In genomic region chr2:72852509-72852908, GRCm38 (mm10) we compare ENCODE assay signal across 20 mouse cellular contexts.
DNase-seq lines count a peak whose midpoint lies in the region; ATAC-seq and TF ChIP-seq lines count a peak whose summit lies in the region.
"Had no signal": no experiment of that assay in that cellular context is flagged by ENCODE, and none has a peak within 500 bp of the region (broad histone marks: within the 10 kb centered on the region; RNA-seq: fewer than 3 reads in every experiment).

No protein-coding gene starts in this region.

- H3K4me3 ChIP-seq in lung, postnatal 0 days (ENCODE audit: low read depth, low read length) = no peak overlapping the region
- H3K4me3 ChIP-seq in forebrain, embryonic 15.5 days = no peak overlapping the region
- H3K4me3 ChIP-seq: embryonic facial prominence, embryonic 13.5 days; layer of hippocampus, adult 2 months; limb, embryonic 13.5 days; stomach, embryonic 15.5 days had no signal

- 62% methylated on average over 4 of the region's 4 CpGs for WGBS in lung, postnatal 0 days
- 80% methylated on average over 4 of the region's 4 CpGs for WGBS in forebrain, embryonic 15.5 days

- no peak for TF ChIP-seq CTCF in lung, postnatal 0 days (IDR thresholded peaks at IDR 0.05)

- H3K9me3 ChIP-seq in lung, postnatal 0 days (ENCODE audit: low read length) = no peaks in the 10 kb centered on the region
- no peaks in the 10 kb centered on the region for H3K9me3 ChIP-seq in forebrain, embryonic 15.5 days
- H3K9me3 ChIP-seq: embryonic facial prominence, embryonic 13.5 days; stomach, embryonic 15.5 days had no signal

- H3K27ac ChIP-seq in lung, postnatal 0 days (ENCODE audit: low read length) = no peak overlapping the region
- no peak overlapping the region for H3K27ac ChIP-seq in forebrain, embryonic 15.5 days (replicated peaks)
- H3K27ac ChIP-seq: embryonic facial prominence, embryonic 13.5 days; layer of hippocampus, adult 2 months; limb, embryonic 13.5 days; stomach, embryonic 15.5 days had no signal

- no peak overlapping the region for H3K4me2 ChIP-seq in lung, postnatal 0 days (replicated peaks; ENCODE audit: low read depth, low read length)
- no peak overlapping the region for H3K4me2 ChIP-seq in forebrain, embryonic 15.5 days (replicated peaks)
- H3K4me2 ChIP-seq: embryonic facial prominence, embryonic 13.5 days; limb, embryonic 13.5 days; stomach, embryonic 15.5 days had no signal

- TF ChIP-seq EP300 in lung, postnatal 0 days (IDR thresholded peaks at IDR 0.05) = peak; percentile 77

- DNase-seq in adrenal gland, postnatal 14 days = peak; percentile 29
- no peak for DNase-seq in adrenal gland, postnatal 10 days
- peak; percentile 75 for DNase-seq in lung, postnatal 0 days (ENCODE audit: low spot score)
- DNase-seq in lung, postnatal 36 days = no peak
- DNase-seq: cerebellum, adult 8-10 months; gastrocnemius, postnatal 10 days; kidney, adult 8-10 months; kidney, postnatal 14 days; layer of hippocampus, postnatal 36 days; right cerebral cortex, postnatal 25 days; thymus, adult 18-20 months; thymus, postnatal 4 days had no signal

- no peaks in the 10 kb centered on the region for H3K4me1 ChIP-seq in lung, postnatal 0 days (ENCODE audit: insufficient read depth, low read depth, low read length)
- H3K4me1 ChIP-seq in forebrain, embryonic 15.5 days = no peaks in the 10 kb centered on the region
- H3K4me1 ChIP-seq: stomach, embryonic 15.5 days had no signal

- H3K36me3 ChIP-seq in lung, postnatal 0 days (ENCODE audit: insufficient read depth, low read length) = no peaks in the 10 kb centered on the region
- H3K36me3 ChIP-seq in forebrain, embryonic 15.5 days = no peaks in the 10 kb centered on the region
- H3K36me3 ChIP-seq: embryonic facial prominence, embryonic 13.5 days; limb, embryonic 13.5 days; stomach, embryonic 15.5 days had no signal

- H3K27me3 ChIP-seq in lung, postnatal 0 days (replicated peaks; ENCODE audit: insufficient read depth, low read length) = no peaks in the 10 kb centered on the region
- H3K27me3 ChIP-seq in forebrain, embryonic 15.5 days = no peaks in the 10 kb centered on the region
- H3K27me3 ChIP-seq: embryonic facial prominence, embryonic 13.5 days; limb, embryonic 13.5 days; stomach, embryonic 15.5 days had no signal

- peak; percentile 75 for ATAC-seq in lung, postnatal 0 days
- 0 out of 2 replicates have a peak, but pooled peaks have one; percentile 45 for ATAC-seq in common myeloid progenitor, adult 5-6 weeks (replicated peaks; ENCODE audit: low read depth, poor library complexity, severe bottlenecking)
- no peak for ATAC-seq in inflammation-experienced regulatory T-cells, adult 6 months
- ATAC-seq in forebrain, embryonic 15.5 days (replicated peaks) = no peak
- ATAC-seq: forebrain, embryonic 16.5 days had no signal

- no peak overlapping the region for H3K9ac ChIP-seq in lung, postnatal 0 days (replicated peaks; ENCODE audit: low read depth)
- H3K9ac ChIP-seq in forebrain, embryonic 15.5 days (replicated peaks) = no peak overlapping the region
- H3K9ac ChIP-seq: embryonic facial prominence, embryonic 13.5 days; limb, embryonic 13.5 days; stomach, embryonic 15.5 days had no signal

Comparison
In these comparisons a context has a peak if more than half of its experiments do, and no peak if none do; other contexts are left out.
1. DNase-seq: peak in adrenal gland, postnatal 14 days (single experiment) and lung, postnatal 0 days (single experiment); none in adrenal gland, postnatal 10 days (single experiment) and lung, postnatal 36 days (single experiment).
2. ATAC-seq: peak in lung, postnatal 0 days (single experiment) and common myeloid progenitor, adult 5-6 weeks (single experiment); none in inflammation-experienced regulatory T-cells, adult 6 months (single experiment) and forebrain, embryonic 15.5 days (single experiment).